Mouse (Mus musculus) induced T-regulatory cell, adult 2 months (primary cell): ENCODE results near the gene Spon2.

Experiments used
- DNase-seq: peaks from one replicate; pipeline ENCODE4 v3.0.0-alpha.2; 2012; ENCODE audit warnings: low read depth

Gene Spon2

DNA sequence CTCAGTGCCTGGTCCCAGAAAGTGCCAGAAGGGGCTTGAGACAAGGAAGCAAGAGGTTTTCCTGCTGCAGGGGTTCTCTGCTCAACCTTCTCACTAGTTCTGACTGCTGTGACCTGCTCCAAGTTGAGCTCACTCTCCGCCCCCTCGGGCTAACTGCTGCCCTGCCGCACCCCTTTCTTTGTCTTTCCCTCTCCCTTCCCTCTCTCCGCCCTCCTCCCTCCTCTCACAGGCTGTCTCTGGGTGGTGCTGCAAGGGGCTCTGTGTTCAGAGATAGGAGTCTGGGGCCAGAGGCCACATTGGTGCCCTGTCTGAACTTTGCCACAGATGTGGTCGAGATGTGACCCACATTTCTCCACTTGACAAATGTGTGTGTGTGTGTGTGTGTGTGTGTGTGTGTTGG is at the start of gene Spon2:
TSS of gene Spon2 (minus strand) at position 375 of the 400 bp plus-strand sequence.
- DNase-seq: no peak

DNA sequence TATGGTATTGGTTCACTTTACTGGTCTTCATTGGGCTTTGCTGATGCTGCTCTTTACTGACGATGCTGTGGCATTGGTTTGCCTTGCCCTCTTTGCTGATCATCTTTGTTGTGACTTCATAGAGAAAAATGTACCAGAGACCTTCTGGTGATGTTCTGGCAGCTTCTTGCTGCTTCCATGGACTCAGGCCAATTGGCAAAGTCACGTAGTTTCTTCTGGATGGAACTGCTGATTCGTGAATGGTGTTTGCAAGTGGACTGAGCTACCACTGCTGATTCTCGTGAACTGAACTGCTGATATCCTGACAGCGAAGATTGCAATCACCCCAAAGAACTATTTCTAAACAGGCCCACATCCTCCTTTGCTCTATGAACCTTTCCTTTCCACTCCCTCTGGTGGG is 36.2 kb upstream of the Spon2 start:
- DNase-seq: no peak

DNA sequence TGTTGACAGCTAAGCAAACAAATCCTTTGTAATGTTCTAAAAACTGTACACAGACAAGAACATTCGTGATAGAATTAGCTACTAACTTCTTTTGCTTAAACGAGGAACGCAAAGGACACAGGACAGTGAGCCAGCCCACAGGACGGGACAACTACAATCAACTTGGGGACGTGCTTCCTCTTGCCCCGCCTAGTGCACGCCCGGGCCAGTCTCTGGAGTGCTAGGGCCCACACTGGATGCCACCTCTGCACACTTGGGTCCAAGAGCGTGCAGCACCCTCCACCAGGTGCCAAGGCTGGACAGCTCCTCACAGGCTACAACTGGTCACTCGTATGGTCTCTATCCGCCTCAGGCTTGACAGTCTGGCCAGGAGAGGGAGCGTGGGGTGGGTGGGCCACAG is 29.9 kb upstream of the Spon2 start:
- no peak for DNase-seq

DNA sequence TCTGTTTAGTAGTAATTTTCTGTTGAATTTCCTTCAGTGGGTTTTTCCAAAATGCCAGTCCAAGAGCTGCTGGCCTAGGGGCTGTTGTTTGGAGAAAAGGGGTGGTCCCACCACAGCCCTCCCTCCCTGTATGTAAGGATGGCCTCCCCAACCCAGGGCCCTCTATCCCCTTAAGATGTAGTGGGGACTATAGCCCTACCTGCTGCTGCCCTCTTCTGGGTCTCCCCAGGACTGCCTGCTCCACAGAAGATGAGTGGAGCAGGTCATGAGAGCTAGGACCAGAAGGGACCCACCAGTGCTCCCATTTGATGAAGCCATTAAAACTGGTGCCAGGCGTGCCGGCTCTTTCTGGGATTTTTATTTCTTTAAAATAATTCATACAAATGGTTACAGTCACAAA is 29.1 kb upstream of the Spon2 start:
- no peak for DNase-seq

DNA sequence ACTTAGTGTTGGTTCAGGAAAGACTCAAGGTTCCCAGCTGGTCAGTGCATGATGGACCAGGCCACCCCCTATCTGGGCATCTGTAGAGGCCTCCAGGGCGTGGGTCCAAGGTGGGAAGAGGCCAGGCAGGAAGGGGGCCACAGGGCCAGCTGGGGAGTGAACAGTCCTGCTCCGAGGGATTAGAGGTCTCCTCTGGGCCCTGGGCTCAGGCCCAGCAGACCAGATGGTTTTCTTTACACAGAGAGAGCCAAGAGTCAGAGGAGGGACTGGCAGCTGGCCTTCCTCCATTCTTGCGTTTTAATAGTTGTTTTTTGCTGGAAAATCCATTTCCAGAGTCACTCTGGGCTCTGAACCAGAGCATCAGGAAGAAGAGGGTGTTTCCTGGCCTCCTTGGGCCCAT is 27.4 kb upstream of the Spon2 start:
- DNase-seq: no peak

DNA sequence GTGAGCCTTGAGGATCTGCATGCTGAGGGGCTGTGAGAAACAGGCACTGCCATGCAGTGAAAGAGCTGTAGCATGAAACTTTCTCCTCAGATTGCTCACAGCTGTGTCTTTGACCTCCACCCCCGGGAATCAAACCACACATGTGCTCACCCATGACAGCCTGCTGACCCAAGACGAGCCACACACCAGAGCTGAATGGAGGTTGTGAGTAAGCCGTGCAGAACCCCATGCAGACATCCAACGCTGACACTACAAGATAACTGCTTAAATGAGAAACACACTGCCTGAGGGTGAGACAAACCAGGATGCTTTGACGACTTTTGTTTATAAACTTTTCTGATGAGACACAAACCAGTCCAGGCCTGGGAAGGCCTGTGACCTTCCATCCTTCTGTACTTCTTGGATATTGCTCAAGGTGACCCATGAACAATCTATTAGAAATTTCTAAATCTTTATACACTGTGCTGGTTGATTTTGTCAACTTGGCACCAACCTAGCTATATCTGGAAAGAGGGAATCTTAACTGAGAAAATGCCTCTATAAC is 26.2 kb upstream of the Spon2 start:
- DNase-seq: no peak

DNA sequence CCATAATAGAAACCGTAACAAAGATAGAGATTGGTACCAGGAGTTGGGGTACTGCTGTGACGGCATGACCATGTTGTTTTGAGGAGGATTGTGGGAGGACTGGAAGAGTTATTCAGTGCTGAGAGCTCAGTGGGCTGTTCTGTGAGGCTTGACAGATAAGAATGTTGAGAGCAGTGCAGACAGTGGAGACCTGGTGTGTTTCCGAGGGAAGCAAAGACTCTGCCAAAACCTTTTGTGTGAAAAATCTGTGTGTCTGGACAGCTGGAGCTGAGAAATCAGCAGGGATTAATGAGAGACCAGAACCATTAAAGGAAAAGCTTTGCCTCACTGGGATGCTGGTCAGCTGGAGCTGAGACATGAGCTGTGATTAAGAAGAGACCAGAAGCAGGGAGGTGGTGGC is 21.7 kb upstream of the Spon2 start:
- no peak for DNase-seq

DNA sequence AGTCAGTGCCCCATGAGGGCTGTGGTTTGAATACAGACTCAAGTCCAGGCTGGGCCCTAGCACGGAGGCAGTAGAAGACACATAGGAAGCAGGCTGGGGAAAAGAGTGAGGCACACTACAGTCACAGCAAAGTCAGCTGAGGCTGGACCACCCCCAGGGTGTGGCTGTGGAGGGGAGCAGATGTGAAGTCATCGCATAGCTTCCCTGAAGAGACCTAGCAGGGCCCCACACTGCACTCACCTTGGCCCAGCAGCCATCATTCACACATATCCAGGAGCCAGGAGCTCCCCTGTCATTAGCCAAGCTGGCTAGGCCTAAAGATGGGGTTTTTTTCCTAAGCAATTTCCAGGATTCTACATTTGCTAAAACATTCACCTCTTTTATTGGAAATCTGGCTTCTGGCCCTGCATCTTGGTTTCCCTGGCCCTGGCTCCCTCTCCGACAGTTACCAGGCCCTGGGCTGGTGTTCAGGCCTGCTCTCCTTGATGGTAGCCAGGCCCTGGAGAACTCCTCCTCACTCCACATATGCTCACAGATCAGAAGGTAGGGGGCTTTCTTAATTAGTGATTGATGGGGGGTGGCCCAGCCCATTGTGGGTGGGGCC is 21.0 kb upstream of the Spon2 start:
- no peak for DNase-seq

DNA sequence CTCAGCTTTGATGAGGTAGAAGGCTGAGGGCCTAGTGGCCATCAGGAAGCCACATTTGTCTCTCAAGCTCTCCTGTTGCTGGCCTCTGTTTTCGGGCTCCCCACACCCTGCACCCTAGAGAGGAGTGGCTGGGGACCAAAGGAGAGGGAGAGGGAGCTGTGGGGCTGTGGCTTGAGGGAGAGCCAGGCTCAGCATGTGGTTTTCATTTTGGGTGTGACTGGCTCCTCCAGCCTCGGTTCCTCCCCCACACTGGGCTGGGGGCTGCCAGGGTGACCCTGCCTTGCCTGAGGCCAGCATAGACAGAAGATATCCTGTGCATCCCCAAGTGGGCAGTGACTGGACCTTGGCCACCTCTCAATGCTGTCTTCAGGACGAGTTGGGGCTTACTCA is 20.0 kb upstream of the Spon2 start:
- DNase-seq: no peak

DNA sequence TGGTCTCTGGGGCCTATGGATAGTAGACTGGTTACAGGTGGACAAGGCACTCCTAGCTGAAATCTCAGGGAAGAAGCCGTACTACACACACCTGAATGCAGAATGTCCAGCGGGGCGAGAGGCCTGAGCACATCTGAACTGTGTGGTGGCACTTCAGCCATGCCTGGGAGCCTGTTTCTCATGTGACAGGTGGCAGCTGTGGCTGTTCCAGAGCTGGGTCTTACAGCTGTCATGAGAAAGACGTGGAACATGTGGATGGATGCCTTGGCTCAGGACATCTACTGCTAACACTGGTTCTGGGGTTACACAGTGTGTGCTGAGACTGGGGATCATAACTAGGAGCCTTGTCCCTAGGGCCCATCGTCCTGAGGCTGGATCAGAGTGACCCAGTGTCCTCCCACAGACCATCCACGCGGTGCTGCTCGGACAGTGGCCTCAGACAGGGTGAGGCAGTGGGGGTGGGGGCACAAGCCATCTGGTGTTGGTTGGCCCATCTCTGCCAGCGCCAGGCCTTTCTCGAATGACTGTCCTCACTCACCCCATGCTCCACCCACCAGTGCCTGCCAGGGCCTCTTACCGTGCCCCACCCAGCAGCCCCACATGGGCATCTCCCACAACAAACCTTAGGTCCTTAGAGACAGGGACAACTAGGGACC is 19.5 kb upstream of the Spon2 start:
- DNase-seq: no peak

DNA sequence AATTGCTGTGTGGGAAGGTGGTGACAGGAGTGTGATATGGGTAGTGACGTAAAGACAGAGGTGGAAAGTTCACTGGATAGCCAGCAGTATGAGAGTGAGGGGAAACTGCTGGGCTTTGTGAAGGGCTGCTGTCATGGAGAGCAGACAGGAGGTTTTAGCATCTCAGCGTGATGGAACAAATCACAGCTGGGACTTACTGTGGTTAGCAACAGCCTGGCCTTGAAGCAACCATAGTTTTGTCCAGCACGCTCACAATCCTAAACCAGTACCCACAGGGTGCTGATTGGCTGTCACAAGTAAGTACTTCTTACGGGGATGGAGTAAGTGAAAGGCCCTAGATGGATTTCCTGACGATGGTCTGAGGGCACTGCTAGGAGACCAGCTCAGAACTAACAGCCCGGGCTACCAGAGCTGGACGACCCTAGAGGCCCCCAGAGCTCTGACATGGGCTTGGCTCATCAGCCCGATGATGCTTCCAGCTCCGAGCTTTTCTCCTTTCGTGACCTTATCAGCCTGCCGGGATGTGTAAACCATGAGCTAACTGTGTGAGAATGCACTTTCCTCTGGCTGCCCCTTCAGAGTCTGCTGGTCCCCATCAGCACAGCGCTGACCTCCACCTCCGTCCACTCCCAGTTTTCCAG is 16.3 kb upstream of the Spon2 start:
- DNase-seq: no peak

DNA sequence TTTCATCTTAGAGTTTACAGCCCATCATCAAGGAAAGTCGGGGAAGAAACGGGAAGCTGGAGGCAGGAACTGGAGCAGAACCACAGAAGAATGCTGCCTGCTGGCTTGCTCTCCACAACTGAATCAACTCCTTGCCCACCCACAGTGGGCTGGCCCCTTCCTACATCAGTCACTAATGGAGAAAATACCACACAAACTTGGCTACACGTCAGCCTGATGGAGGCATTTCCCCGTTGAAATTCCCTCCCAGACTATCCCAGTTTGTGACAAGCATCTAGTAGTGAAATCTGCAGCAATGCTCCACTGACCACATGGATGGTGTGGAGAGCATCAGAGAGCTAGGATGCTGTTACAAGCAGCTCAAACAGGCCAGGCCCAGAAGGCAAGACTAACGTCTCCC is 14.5 kb upstream of the Spon2 start:
- no peak for DNase-seq

DNA sequence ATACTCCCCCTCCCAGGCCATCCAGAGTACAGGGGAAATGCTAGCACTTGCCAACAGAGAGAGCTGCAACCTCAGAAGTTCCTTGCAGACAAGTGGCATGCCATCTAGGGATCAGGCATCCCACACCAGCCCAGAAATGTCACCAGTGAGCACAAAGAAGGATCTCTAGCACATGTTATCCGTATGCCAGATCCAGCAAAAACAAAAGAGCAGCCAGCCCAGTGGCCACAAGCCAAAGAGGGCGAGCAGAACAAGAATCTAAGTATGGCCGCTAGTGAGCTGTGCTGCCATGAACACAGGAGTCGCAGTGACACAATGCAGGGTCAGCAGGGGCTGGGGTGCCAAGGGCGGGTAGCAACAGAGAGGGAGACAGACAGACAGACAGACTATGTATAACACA is 12.0 kb upstream of the Spon2 start:
- no peak for DNase-seq

DNA sequence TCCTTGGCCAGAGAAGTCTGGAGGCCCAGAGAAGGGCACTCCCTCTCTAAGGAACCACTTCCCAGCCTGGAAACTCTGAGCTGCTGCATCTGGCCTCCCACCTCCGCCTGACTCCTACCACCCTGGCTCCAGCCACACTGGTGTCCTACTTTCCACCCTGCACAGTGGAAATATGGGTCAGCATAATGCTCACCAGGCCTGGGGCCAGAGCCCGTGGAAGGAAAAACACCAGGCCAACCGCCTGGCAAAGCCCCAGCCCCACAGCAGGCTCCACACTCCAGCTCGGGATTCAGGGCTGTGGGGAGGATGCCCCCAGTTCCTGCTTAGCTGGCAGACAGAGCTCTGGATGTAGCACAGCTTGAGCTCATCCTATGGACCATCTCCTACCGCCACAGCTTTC is 10.2 kb upstream of the Spon2 start:
- DNase-seq: no peak

DNA sequence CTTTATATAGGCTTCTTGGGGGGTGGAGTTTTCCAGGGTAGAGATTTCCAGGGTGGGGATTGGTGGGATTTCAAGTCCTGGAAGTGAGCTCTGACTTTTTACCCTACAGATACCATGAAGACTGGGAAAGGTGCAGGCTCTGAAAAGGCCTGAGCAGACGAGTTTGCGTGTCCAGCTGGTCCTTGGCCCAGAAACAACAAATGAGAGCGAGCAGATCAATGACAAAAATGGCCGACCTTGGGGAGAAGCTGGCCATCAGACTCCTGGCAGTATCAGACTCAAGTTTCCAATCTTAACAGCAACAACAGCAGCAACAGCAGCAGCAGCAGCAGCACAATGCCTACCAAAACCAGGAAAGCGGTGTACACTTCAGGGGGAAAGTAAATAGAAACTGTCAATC is 7.4 kb upstream of the Spon2 start:
- no peak for DNase-seq

DNA sequence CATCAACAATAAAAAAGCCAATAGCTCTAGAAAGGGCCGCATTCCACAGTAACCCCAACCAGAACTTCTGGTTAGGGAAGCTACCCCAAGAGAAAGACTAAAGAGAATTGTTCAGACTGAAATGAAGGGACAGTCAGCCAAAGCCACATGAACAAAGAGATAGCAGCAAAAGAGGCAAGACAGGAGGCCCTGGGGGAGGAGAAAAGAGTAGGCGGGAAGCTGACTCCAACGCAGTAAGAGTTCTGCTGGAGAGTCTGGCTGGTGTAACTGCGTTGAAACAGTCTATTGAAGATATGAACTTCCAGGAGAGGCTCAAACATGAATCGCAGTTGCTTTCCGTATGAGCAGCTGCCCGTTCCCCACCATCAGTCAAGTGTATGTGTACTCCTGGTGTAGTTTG is 6.2 kb upstream of the Spon2 start:
- no peak for DNase-seq

DNA sequence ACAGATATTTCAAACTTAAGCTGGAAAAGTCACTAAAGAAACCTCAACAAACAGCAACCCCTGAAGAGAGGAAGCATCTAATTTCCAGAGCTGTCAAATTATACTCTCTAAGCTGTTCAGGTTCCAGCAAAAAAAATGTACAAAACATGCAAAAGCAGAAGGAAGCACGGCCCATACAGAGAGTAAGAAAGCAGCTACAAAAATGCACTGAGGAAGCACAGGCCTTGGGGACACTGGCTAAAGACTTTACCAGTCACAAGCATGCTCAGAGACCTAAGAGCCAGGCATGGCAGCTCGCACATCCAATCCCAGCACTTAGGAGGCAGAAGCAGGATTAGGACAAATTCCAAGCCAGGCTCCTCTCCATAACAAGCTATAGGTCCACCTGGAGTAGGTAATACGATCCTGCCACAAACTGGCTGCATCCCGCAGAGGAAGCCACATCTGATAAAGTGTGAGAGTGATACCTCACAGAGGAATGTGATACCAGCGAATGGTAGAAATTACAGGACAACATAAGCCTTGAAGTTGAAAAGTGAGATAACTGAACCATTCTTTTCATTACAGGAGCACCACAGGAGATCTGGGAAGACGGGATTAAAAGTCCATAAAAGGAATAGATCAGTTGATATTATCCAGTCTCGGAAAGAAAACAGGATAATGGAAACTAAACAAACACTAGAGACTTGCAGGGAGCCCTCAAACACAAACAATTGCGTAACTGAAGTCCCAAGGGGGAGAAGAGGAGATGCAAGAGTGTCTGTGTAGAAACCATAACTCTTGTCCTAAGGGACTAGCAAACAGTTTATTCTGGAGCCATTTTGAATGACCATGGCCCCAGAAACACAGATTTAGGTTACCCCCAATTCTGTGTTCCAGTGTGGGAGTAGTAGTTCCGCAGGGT is 4.8 kb upstream of the Spon2 start:
- no peak for DNase-seq

DNA sequence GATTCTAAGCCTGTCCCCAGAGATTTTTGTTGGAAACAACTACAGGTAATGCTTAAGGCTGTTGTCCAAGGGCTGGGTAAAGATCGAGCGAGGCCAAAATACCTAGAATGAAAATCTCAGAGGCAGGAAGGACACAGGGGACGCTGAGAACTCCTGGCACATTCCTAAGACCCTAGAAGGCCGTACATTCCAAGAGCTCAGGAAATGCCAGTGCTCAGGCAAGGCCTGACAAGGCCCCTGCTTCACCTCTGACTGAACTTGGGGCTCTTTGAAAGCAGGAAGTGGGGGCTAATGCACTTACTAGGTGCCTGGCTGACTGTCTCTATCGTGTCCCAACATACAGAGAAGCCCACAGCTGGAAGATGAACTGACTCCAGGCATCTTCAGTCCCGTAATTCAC is 4.1 kb upstream of the Spon2 start:
- DNase-seq: no peak

DNA sequence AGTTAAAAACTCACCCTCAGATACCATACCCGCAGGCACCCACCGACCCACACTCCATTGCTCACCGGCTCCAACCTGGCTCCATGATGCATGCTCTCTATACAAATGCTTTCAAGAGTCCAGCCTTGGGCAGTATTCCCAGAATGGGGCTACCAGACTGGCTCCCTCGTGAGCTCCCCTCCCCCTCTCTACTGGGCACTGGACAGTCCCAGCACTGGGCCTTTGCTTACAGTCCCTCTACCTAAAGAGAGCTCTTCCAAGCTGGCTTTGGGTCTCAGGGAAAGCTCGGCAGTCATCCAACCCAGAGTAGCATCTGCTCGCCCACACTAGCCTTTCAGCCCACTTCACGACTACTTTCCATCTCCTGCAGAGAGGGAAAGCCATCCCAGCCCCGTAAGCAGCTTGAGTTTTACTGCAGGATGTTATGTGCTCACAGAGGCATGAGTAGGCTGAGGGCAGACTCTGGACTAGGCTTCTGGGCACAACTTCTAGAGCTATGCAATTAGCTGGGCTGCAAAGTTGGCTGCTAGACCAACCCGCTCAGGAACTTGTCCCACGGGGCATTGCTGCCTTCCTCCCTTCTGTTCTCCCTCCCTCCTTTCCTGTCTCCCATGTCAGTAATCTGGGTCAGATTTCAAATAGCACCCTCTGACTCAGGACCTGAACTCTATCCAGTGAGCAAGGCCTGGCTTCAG is 2.2 kb upstream of the Spon2 start:
- no peak for DNase-seq

DNA sequence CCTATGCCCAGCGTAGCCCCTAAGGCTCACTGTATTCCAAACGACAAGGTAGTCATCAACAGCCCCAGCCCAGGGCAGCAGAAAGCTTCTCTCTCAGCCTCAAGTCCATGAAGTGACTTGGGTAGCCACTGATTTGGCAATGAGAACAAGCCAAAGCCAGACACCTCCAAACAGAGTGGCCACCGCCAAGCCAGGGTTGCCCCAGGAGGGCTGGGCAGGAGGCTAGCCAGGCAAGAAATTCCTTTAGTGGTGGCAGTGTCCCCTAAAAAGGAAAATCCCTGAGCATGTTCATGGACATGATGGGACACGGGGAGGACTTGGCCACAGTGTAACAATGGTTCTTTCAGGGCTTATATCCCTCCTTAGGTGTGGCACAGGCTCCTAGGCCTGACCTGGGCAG is 1.6 kb upstream of the Spon2 start:
- no peak for DNase-seq

DNA sequence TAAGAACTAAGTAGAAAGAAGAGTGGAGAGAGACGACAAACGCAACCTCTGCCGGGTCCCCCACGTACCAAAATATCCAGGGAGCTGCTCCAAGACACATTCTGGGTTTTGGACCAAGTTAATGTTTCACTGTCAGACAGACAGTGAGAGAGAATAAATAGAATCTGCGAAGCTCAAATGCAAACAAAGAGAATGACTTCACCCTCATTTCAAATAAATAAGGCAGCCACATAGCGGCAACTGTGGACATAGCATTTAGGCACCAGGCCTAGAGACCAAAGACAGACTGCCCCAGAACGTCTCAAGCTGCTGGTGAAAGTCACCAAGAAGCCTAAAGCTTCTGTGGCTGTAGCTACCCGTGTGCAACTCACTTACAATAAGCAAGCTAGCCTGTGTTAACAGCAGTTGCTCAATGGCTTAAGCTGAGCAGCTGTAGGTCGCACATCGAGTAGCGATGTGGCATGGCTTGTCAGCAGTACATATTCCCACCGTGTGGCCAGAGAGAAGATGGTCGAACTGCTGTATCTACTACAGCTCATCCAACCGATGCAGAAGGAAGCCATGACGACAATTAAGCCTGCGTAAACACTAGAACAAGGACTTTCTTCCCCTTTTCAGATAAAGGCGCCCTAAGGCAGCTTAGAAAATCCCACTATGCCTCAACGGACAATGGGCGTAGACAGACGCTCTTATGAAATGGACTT is 643 bp upstream of the Spon2 start:
- DNase-seq: no peak
